Mouse (Mus musculus) heart, adult 8-10 months (tissue): ENCODE data around the gene Dpp7. TPM values are rescaled to one million over a fixed set of nuclear protein-coding genes. Genes with fewer than 3 reads are reported as not detected.

Source experiments
- DNase-seq: peaks from one replicate; pipeline ENCODE4 v3.0.0; 2022; ENCODE audit warnings: low spot score
- total RNA-seq, 4 experiments: library from RNA; stranded (reverse); gene quantifications; 2 replicates each; pipeline ENCODE4 v1.2.4; 2022

Dpp7 gene
- total RNA-seq, 4 experiments from 2014 or later, result 3.8 to 5.2 (median 5.1) TPM

DNA sequence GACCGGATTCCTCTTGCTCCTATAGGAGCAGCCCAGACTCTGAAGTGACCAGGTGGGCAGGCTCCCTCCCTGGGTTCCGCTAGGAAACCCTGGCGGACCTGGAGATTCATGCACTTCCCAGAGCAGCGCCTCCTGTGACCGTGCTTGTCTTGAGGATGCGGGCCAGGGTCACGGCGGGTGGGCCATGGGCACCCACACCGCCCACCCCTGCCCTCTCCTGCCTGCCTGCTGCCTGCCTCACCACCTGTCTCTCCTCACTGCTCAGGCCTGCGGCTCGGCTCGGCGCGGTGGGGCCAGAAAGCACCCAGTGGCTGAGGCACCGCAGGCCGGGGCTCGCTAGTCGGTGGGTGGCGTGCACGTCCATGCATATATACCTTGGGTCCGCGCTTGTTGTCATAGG, 45.2 kb downstream of the Dpp7 start:
- DNase-seq, result no peak

DNA sequence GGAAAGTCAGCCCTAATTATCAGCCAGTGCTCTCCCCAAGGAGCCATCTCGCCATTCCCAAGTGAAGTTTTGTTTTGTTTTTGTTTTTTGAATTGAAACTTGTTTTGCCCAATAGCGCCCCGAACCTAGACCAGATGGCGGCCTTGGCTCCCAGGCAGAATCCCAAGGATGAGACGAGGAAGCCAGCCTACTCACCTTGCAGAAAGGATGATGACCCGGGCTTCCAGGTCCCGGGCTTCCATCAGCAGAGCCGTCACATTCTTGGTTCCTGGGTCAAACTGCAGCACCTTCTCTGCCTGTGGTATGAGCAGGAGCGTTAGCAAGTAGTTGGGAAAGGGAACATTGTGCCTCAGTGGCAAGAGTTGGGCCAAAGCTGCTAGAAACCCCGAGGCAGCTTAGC, 46.0 kb downstream of the Dpp7 start:
- no peak for DNase-seq

- DNase-seq, result no peak
These were observed 50.4 kb downstream of the Dpp7 start for GRCm38 (mm10) chr2:25305587-25306359.

GRCm38 (mm10) chr2:25304657-25305541, 51.3 kb downstream of the Dpp7 start:
- no peak for DNase-seq

- no peak for DNase-seq
These were observed 52.1 kb downstream of the Dpp7 start for GRCm38 (mm10) chr2:25303931-25304656.

DNA sequence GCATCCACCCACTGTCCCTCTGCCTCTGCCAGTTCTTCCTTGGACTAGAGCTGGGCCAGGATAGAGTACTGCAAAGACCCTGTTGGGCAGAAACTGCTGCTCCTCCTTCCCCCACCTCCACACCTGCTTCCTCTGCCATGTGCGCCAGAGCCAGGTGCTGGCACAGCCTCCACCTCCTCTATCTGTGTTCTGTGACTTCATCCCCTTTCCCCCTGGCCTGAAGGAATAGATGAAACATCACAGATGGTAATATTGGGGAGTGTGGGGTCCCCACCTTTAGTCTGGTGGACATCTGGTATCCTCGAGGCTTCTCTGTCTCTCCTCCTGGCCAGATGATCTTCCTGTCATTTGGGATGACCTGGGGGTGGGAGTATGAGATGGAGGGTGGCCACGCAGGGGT, 52.7 kb downstream of the Dpp7 start:
- no peak for DNase-seq

Other genes with a start within 250 kb of the Dpp7 start
- 1 to 10 TPM; 5.0 to 9.4 (median 9.2) TPM for gene Nrarp, start 175.6 kb downstream of the Dpp7 start, total RNA-seq
- 1 to 10 TPM; 3.9 to 5.0 (median 4.7) TPM for gene Tor4a, start 159.5 kb downstream of the Dpp7 start, total RNA-seq
- gene Nelfb, start 144.9 kb downstream of the Dpp7 start, total RNA-seq, result 10 to 100 TPM; 38.5 to 49.3 (median 39.5) TPM
- gene Stpg3, start 141.7 kb downstream of the Dpp7 start, total RNA-seq, result not detected
- gene Fam166a, start 137.6 kb downstream of the Dpp7 start, total RNA-seq, result not detected
- gene Tubb4b, start 131.7 kb downstream of the Dpp7 start, total RNA-seq, result 100 to 1,000 TPM; 308 to 380 (median 323) TPM
- gene Slc34a3, start 122.0 kb downstream of the Dpp7 start, total RNA-seq, result not detected
- not detected for gene Rnf224, start 119.6 kb downstream of the Dpp7 start, total RNA-seq
- gene Rnf208, start 114.1 kb downstream of the Dpp7 start, total RNA-seq, result 1 to 10 TPM in 2 of 4 experiments, under 1 TPM in 2; 0.53 to 1.7 (median 1.2) TPM
- gene Cysrt1, start 113.9 kb downstream of the Dpp7 start, total RNA-seq, result not detected
- gene AL732309.1, start 109.5 kb downstream of the Dpp7 start, total RNA-seq, result 1 to 10 TPM; 1.8 to 2.4 (median 2.1) TPM
- 10 to 100 TPM; 11.4 to 16.1 (median 13.6) TPM for gene Tmem203, start 100.9 kb downstream of the Dpp7 start, total RNA-seq
- gene Tprn, start 93.7 kb downstream of the Dpp7 start, total RNA-seq, result 1 to 10 TPM; 4.0 to 8.6 (median 6.7) TPM
- gene Ssna1, start 83.9 kb downstream of the Dpp7 start, total RNA-seq, result 10 to 100 TPM; 39.5 to 47.1 (median 40.1) TPM
- 10 to 100 TPM; 36.8 to 39.8 (median 37.6) TPM for gene Anapc2, start 83.9 kb downstream of the Dpp7 start, total RNA-seq
- gene Tmem210, start 68.2 kb downstream of the Dpp7 start, total RNA-seq, result not detected
- gene Lrrc26, start 66.4 kb downstream of the Dpp7 start, total RNA-seq, result not detected
- under 1 TPM in 2 of 4 experiments, not detected in 2; 0.09 to 0.11 TPM for gene Grin1, start 37.2 kb downstream of the Dpp7 start, total RNA-seq
- gene Man1b1, start 24.0 kb downstream of the Dpp7 start, total RNA-seq, result 10 to 100 TPM; 19.9 to 28.2 (median 22.5) TPM
- gene Uap1l1, start 9.3 kb upstream of the Dpp7 start, total RNA-seq, result 10 to 100 TPM in 1 of 4 experiments, 1 to 10 TPM in 3; 8.9 to 10.7 (median 9.5) TPM
- gene Sapcd2, start 16.0 kb upstream of the Dpp7 start, total RNA-seq, result not detected
- 10 to 100 TPM; 11.6 to 14.4 (median 12.6) TPM for gene Entpd2, start 39.5 kb upstream of the Dpp7 start, total RNA-seq
- 10 to 100 TPM; 25.3 to 35.8 (median 33.6) TPM for gene Npdc1, start 43.0 kb upstream of the Dpp7 start, total RNA-seq
- under 1 TPM in 2 of 4 experiments, not detected in 2; 0.16 to 0.60 TPM for gene Fut7, start 66.9 kb upstream of the Dpp7 start, total RNA-seq
- 10 to 100 TPM; 42.5 to 47.2 (median 45.2) TPM for gene Abca2, start 72.3 kb upstream of the Dpp7 start, total RNA-seq
- gene Clic3, start 100.5 kb upstream of the Dpp7 start, total RNA-seq, result 1 to 10 TPM; 1.3 to 3.6 (median 2.3) TPM
- 10 to 100 TPM; 21.4 to 30.7 (median 23.3) TPM for gene Paxx, start 104.7 kb upstream of the Dpp7 start, total RNA-seq
- 1,000 to 10,000 TPM in 1 of 4 experiments, 100 to 1,000 TPM in 3; 350 to 1,004 (median 621) TPM for gene Ptgds, start 113.7 kb upstream of the Dpp7 start, total RNA-seq
- gene Lcn12, start 137.6 kb upstream of the Dpp7 start, total RNA-seq, result not detected
- gene Fbxw5, start 144.4 kb upstream of the Dpp7 start, total RNA-seq, result 100 to 1,000 TPM in 1 of 4 experiments, 10 to 100 TPM in 3; 79.4 to 105 (median 88.7) TPM
- gene C8g, start 145.4 kb upstream of the Dpp7 start, total RNA-seq, result 1 to 10 TPM; 1.7 to 2.6 (median 2.0) TPM
- 10 to 100 TPM; 11.8 to 16.3 (median 13.8) TPM for gene Traf2, start 190.6 kb upstream of the Dpp7 start, total RNA-seq
- 100 to 1,000 TPM; 156 to 257 (median 210) TPM for gene Edf1, start 201.5 kb upstream of the Dpp7 start, total RNA-seq
- 1 to 10 TPM; 1.1 to 2.2 (median 1.5) TPM for gene Mamdc4, start 218.5 kb upstream of the Dpp7 start, total RNA-seq
- 10 to 100 TPM; 58.2 to 72.2 (median 65.4) TPM for gene Phpt1, start 218.9 kb upstream of the Dpp7 start, total RNA-seq
- gene Ajm1, start 225.4 kb upstream of the Dpp7 start, total RNA-seq, result under 1 TPM; 0.09 to 0.38 (median 0.25) TPM